Mouse (Mus musculus) bone marrow macrophage, adult 2 months (primary cell): ENCODE data around the gene Bbip1.

Experiments used
- CTCF ChIP-seq: IDR thresholded peaks from 2 replicates; pipeline ENCODE4 v1.5.1; 2012; ENCODE audit warnings: low read depth, mild to moderate bottlenecking, low read length, moderate library complexity
- POLR2A ChIP-seq: IDR thresholded peaks from 2 replicates; pipeline ENCODE4 v1.6.1; 2012; ENCODE audit warnings: mild to moderate bottlenecking, low read depth, low read length, borderline replicate concordance

- no peak for TF ChIP-seq CTCF
- no peak for TF ChIP-seq POLR2A
Measured at GRCm38 (mm10) chr19:53887822-53888221, 56.6 kb downstream of the Bbip1 start.
